Mouse (Mus musculus): ENCODE measurements at regions not wholly inside any gene's neighbourhood (a gene's known extent, or its start where the extent isn't known, plus 50 kb on each side); places are given as distances from the start of the nearest gene placed in this dataset.

DNA sequence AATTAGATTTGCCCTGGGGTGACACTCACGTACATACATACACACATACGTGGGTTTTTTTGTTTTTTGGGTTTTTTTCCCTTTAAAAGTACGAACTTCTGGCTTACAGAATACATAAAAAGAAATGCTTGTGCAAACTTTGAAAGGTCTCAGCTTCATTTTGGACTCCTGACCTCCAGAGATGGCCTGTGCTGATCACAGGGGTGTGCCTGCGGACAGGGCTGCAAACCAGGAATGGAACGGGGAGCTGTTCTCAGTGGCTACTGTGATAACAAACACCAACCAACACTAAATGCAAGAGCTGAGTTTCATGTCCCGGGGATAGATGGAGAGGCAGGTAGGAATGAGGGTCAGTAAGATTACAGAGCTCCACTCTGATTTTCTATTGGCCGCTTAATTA, 134.3 kb upstream of the Man2a1 start:
- intact Hi-C loops (cut with DNase I) = no loop called here
- DNase-seq (ENCODE audit: extremely low spot score in 1 of 2, low spot score in 2 of 2) = no peak
- TF ChIP-seq CTCF (IDR thresholded peaks at IDR 0.05) = no peak

DNA sequence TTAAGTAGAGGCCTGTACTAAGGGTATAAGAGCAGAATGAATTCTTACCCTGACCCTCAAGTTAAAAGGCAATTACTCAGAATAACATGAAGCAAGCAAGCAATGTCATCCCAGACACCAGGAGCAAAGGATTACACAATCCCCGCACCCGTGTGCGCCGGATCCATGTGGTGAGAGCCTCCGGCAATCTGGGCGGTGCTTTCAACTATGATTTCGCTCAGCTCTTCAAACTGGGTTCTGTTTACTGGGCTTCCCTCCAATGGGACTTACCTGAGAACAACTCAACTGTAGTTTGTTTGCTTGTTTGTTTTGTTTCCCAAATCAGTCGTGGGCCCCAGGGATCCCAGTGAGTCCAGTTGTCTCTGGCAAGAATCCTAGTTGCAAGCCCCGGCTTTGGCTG, 133.8 kb upstream of the Man2a1 start:
- intact Hi-C loops (cut with DNase I) = no loop called here
- H3K4me3 ChIP-seq = no peak overlapping the region
- H3K27ac ChIP-seq = no peak overlapping the region
- no peak for TF ChIP-seq CTCF (IDR thresholded peaks at IDR 0.05)
- DNase-seq (ENCODE audit: extremely low spot score in 1 of 2, low spot score in 2 of 2) = no peak

More for the DNA sequence above, 134.3 kb upstream of the Man2a1 start:
- no peak overlapping the region for H3K27ac ChIP-seq
- no peak overlapping the region for H3K4me3 ChIP-seq

DNA sequence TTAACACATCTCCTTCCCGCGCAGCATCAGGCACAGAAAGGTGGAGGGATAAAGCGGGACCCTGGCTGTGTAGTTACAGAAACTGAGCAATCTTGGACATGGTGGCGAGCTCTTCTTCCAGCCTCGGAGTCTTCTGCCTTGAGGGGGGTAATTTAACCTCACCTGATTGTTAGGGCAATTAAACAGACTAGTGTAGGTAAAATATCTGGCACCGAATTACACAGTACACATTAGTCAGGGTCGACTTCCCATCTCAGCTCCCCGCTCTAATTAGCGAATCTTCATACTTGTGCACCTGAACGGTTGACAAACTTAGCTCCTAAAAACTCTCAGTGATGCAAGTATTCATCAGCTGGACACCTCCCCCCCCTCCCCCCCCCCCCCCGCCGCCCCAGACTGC, 133.2 kb upstream of the Man2a1 start:
- no peak for DNase-seq (ENCODE audit: extremely low spot score in 1 of 2, low spot score in 2 of 2)
- intact Hi-C loops (cut with DNase I) = no loop called here
- Histone ChIP-seq H3K27ac (no peak overlapping the region), H3K4me3 (no peak overlapping the region)
- TF ChIP-seq CTCF (IDR thresholded peaks at IDR 0.05) = no peak

DNA sequence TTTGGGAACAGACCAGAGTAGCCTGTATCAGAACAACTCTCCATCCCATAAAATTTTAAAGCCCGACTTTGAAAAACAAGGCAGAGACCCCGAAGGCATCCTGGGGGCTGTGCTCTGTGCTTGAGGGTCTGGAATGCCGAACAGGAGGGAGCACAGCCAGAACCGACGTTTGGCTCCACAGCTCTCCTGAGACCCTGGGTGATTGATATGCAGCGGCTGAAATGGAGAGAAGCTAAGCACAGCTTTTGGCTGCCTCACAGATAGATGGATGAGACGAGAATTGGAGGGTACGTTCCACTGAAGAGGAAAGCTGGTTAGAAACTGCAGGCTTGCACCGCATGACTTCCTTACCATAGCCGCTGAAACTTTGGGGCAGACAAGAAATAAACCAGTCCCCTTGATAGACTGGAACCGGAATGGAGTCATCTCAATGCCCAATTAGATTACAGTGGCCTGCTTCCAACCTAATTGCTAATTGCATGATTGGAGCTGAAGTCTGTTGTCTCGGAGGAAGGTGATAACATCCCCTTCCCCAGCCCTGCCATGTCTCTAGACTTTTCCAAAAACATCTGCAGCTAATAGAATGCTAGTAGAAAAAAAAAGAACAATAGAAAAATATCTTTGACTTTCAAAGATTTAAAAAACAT, 130.7 kb upstream of the Man2a1 start:
- DNase-seq (ENCODE audit: extremely low spot score in 1 of 2, low spot score in 2 of 2) = no peak
- Histone ChIP-seq H3K27ac (no peak overlapping the region), H3K4me3 (no peak overlapping the region)
- intact Hi-C loops (cut with DNase I) = no loop called here
- TF ChIP-seq CTCF (IDR thresholded peaks at IDR 0.05) = no peak

DNA sequence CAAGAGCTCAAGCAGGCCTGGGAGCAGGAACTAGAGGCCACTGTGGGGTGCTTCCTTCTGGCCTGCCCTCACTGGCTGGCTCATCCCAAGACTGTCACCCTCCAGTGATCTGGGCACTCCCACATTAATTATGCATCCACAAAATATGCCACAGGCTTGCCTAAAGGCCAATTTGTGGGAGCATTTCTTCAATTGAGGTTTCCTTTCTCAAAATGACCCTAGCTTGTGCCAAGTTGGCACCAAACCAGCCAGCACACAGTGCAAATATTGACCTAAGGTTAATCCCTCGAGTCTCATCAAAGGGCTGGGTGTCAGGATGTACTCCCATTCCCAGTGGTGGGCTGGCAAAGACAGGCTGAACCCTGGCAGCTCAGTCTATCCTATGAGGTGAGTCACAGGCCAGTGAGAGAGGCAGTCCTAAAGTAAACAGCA, 119.9 kb upstream of the Man2a1 start:
- intact Hi-C loops (cut with DNase I) = no loop called here
- Histone ChIP-seq H3K27ac (no peak overlapping the region), H3K4me3 (no peak overlapping the region)
- DNase-seq (ENCODE audit: extremely low spot score in 1 of 2, low spot score in 2 of 2) = no peak
- no peak for TF ChIP-seq CTCF (IDR thresholded peaks at IDR 0.05)

DNA sequence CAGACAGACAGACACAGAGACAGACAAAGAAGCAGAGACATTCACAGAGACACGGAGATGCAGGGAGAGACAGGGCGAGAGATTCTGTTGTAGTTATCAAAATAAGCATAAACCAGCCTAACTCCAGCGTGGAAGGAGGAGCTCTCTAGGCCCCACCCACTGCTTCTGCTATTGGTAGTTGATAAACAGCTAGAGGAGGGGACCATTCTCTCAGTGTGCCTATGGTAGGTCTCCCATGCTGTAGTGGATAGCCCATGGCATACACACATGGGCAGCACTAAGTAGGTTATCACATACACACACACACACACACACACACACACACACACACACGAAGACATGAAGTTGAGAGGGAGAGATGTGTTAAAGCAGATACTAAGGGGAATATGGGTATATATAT, 115.7 kb upstream of the Man2a1 start:
- Histone ChIP-seq H3K4me3 (no peak overlapping the region), H3K27ac (no peak overlapping the region)
- DNase-seq (ENCODE audit: extremely low spot score in 1 of 2, low spot score in 2 of 2) = no peak
- intact Hi-C loops (cut with DNase I) = no loop called here
- TF ChIP-seq CTCF (IDR thresholded peaks at IDR 0.05) = no peak

DNA sequence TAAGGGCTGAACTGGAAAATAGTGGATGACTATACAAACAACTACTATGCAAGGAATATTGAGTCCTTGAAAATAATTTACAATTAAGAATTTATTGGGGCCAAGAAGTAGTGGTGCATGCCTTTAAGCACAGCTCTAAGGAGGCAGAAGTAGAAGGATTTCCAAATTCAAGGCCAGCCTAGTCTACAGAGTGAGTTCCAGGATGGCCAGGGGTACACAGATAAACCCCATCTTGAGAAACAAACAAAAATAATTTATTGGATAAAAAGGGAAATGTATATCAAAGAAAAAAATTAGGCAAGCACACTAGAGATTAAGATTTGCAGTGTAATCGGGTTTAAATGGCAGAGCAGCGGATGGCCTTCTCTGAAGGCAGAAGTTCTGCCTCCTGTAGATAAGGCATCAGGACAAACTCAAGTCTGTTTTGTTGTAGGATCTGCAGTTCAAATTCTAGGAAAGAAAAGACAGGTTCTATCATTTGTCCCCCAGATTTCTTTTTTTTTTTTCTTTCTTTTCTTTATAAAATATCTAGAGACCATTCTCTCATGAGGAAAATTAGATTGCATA, 110.7 kb upstream of the Man2a1 start:
- DNase-seq (ENCODE audit: extremely low spot score in 1 of 2, low spot score in 2 of 2) = no peak
- Histone ChIP-seq H3K4me3 (no peak overlapping the region), H3K27ac (no peak overlapping the region)
- TF ChIP-seq CTCF (IDR thresholded peaks at IDR 0.05) = no peak
- intact Hi-C loops (cut with DNase I) = no loop called here

DNA sequence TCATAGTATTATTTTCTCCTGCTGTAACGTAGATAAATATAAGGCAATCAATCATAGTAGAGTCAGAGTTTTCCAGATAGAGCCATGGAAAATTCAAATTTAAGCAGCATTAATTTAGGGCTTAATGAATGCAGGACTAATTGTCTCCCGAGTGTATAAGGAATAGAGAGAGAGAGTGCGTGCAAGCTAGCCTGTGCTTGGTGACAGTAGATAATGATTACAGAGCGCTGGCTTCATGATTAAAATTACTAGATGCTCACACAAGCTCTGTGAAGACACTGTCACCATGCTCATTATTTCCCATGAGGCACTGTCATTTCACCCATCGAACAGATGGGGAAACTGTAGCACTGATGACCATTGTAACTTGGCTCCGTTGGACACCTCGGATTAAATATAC, 109.9 kb upstream of the Man2a1 start:
- no peak for DNase-seq (ENCODE audit: extremely low spot score in 1 of 2, low spot score in 2 of 2)
- Histone ChIP-seq H3K27ac (no peak overlapping the region), H3K4me3 (no peak overlapping the region)
- no peak for TF ChIP-seq CTCF (IDR thresholded peaks at IDR 0.05)
- intact Hi-C loops (cut with DNase I) = no loop called here

DNA sequence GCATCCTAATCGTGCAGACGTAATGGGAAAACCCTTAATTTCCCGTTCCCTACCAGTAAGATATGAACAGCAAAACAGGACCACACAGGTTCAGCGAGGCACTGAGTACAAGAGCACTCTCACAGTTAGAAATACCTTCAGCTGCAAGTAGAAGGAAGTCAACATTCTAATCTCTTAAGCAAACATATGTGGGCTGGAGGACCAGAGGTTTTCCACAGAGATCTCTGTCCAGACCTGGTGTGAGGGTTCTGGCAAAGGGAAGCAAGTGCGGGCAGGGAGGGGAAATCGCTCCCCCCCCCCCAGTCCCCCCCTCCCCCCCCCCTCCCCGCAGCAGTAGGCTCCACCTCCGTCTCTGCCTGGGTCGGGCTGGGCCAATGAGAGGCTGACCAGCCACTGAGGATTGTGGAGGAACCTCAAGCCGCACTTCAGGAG, 108.6 kb upstream of the Man2a1 start:
- no peak overlapping the region for H3K4me3 ChIP-seq

DNA sequence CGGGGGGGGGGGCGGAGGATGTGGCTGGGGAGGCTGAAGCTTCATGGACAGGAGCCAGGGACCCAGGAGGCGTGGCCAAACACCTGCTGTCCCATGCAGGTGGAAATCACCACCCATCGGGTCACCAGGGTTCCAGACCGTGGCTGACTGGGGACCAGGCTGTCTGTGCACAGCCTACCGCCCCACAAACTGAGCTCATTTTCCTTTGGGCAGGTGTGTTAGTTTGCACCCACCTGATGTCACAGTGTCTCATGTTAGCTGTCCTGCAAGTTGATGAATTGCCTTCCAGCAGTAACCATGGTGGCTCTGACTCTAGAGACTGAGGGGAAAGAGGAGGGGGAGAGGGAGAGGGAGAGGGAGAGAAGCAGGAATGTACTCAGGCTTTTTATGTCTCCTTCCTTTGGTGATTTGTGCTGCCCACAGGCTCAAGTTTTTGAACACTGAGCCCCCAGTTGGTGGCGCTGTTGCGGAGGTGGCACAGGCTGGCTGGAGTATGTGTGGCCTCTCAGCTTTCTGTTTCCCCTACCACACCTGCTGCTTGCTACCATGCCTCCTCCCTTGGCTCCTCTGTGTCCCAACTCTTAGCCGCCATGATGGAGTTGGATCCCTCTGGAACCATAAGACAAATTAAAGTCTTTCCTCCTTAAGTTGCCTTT, 107.8 kb upstream of the Man2a1 start:
- no peak for DNase-seq (ENCODE audit: extremely low spot score in 1 of 2, low spot score in 2 of 2)
- intact Hi-C loops (cut with DNase I) = no loop called here

More for the DNA sequence above, 108.6 kb upstream of the Man2a1 start:
- no peak for TF ChIP-seq CTCF (IDR thresholded peaks at IDR 0.05)
- intact Hi-C loops (cut with DNase I) = no loop called here
- DNase-seq (ENCODE audit: extremely low spot score in 1 of 2, low spot score in 2 of 2) = no peak
- H3K27ac ChIP-seq = no peak overlapping the region

DNA sequence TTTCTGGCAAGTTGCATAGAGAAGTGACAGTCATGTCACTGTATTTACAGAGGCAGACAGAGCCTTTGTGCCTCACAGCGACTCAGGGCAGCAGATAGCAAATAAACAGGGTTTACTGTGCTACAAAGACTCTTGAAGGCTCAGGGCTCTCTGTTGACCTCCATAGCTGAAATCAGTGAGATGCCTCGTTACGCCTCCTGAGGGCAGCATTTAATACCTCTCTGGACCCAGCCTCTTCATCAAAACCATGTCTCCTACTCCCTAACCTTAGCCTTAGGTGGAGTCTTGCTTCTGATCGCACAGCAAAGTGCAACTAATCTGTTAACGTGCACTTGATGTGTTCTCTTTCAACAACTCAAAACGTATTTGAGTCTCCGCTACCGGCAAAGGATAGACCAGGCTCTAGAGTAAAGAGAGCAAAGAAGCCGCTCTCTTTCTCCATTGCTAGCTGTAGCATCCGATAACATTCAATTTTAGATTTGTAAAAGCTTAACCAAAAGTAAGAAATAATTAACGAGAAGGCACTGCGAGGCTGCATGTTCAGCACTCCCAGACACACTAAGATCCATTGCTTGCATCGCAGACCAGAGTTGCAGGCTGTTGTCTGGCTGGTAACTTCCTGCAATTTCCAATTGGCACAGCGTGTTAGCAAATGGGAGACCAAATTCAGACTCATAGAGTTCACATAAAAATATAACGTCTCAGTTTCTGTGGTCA, 101.1 kb upstream of the Man2a1 start:
- no peak for DNase-seq (ENCODE audit: extremely low spot score in 1 of 2, low spot score in 2 of 2)
- Histone ChIP-seq H3K4me3 (no peak overlapping the region), H3K27ac (no peak overlapping the region)
- TF ChIP-seq CTCF (IDR thresholded peaks at IDR 0.05) = peak; percentile 44
- intact Hi-C loops (cut with DNase I) = loop anchor here (5.0 kb wide), 1 partner anchor 93 kb away; no protein-coding TSS in a partner anchor

More for the DNA sequence above, 107.8 kb upstream of the Man2a1 start:
- peak; percentile 23 for TF ChIP-seq CTCF (IDR thresholded peaks at IDR 0.05)
- Histone ChIP-seq H3K27ac (no peak overlapping the region), H3K4me3 (no peak overlapping the region)

DNA sequence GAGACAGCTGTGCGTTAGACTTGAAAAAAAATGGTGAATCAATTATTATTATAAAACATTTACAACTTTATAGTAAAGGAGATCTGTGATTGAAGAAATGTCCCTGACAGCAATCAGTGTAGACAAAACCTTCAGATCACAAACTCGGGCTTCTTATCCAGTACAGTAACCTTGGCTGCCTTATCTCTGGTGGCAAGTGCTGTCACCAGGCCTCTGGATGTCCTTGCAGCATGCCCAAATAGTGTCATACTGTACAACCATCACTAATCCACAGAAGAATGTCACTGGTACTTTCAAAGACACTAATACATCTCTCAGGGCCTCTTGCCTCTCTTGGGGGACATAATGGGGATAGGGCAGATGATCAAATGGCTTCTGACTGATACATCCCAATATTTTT, 98.2 kb upstream of the Man2a1 start:
- DNase-seq (ENCODE audit: extremely low spot score in 1 of 2, low spot score in 2 of 2) = no peak
- H3K4me3 ChIP-seq = no peak overlapping the region
- no peak for TF ChIP-seq CTCF (IDR thresholded peaks at IDR 0.05)
- intact Hi-C loops (cut with DNase I) = no loop called here
- no peak overlapping the region for H3K27ac ChIP-seq

All from left cerebral cortex, adult 2 months (tissue).